Mouse (Mus musculus): ENCODE data around the gene 1700029H14Rik.

GRCm38 (mm10) chr8:13529891-13530316 is 32.4 kb downstream of the 1700029H14Rik start:
- TF ChIP-seq POLR2A (IDR thresholded peaks at IDR 0.05; ENCODE audit: borderline replicate concordance, low read depth, low read length) = no peak
- TF ChIP-seq CTCF (IDR thresholded peaks at IDR 0.05; ENCODE audit: low read depth, low read length) = no peak
